Mouse (Mus musculus) liver, postnatal 0 days (tissue): ENCODE results near the gene Bag6. TPM values are rescaled to one million over a fixed set of nuclear protein-coding genes. Genes with fewer than 3 reads are reported as not detected.

Experiments
- ATAC-seq: fragments of 200-750 bp; cut with Nextera tagmentation; 2 replicates; pipeline ENCODE4 v1.8.0; 2017; ENCODE audit warnings: mild to moderate bottlenecking, moderate library complexity
- DNase-seq: peaks from one replicate; pipeline ENCODE4 v3.0.0-alpha.2; 2016
- H3K27ac ChIP-seq: fragments of 300-500 bp; sonication (generic); 2 replicates; pipeline ENCODE4 v1.5.1; 2014; ENCODE audit warnings: antibody characterized with exemption, moderate library complexity, mild to moderate bottlenecking, low read depth
- H3K27me3 ChIP-seq: fragments of 300-500 bp; sonication (generic); 2 replicates; pipeline ENCODE4 v1.6.1; 2014; ENCODE audit warnings: low read length, control low read depth, mixed read lengths; ENCODE audit not compliant: insufficient read depth
- H3K36me3 ChIP-seq: fragments of 300-500 bp; sonication (generic); replicated peaks from 2 replicates; pipeline ENCODE4 v1.6.1; 2014; ENCODE audit warnings: mild to moderate bottlenecking, control low read depth, low read length, moderate library complexity, mixed read lengths; ENCODE audit not compliant: insufficient read depth
- H3K4me1 ChIP-seq: fragments of 300-500 bp; sonication (generic); 2 replicates; pipeline ENCODE4 v1.6.1; 2014; ENCODE audit warnings: antibody characterized with exemption, mild to moderate bottlenecking, control low read depth; ENCODE audit not compliant: insufficient read depth
- H3K4me2 ChIP-seq: fragments of 300-500 bp; sonication (generic); 2 replicates; pipeline ENCODE4 v1.6.1; 2014; ENCODE audit warnings: low read depth, mild to moderate bottlenecking, low read length, moderate library complexity, mixed read lengths
- H3K4me3 ChIP-seq: fragments of 300-500 bp; sonication (generic); 2 replicates; pipeline ENCODE4 v1.5.1; 2014; ENCODE audit warnings: low read depth, low read length
- H3K9ac ChIP-seq: fragments of 300-500 bp; sonication (generic); replicated peaks from 2 replicates; pipeline ENCODE4 v1.6.1; 2014; ENCODE audit warnings: mild to moderate bottlenecking, moderate library complexity
- H3K9me3 ChIP-seq: fragments of 300-500 bp; sonication (generic); 2 replicates; pipeline ENCODE4 v1.6.1; 2016; ENCODE audit warnings: mild to moderate bottlenecking, control low read depth, low read length, mixed read lengths
- CTCF ChIP-seq: sonication (generic); IDR thresholded peaks from 2 replicates; pipeline ENCODE4 v1.5.1; 2016; ENCODE audit warnings: antibody characterized with exemption, low read depth
- EP300 ChIP-seq: IDR thresholded peaks from 2 replicates; pipeline ENCODE4 v1.6.1; 2016; ENCODE audit warnings: antibody characterized with exemption, low read depth, mild to moderate bottlenecking
- WGBS: fragments of 180-500 bp; shearing (Covaris S2); extraction: QIAGEN DNeasy Blood & Tissue Kit; methylation state at CpG from one replicate; pipeline ENCODE4 v1.1.7; 2014; ENCODE audit not compliant: insufficient replicate concordance; 5-methylcytosine and 5-hydroxymethylcytosine counted together
- polyA plus RNA-seq: library from polyadenylated mRNA; unstranded; fragments of >200 nt; fragmentation: Nextera tagmentation; extraction: Ambion mirVana; gene quantifications from 2 replicates; pipeline ENCODE4 v1.2.1, GENCODE M21; 2015

Bag6 gene
- polyA plus RNA-seq, 1 experiment from 2014 or later, result 19.7 TPM

- ATAC-seq, result no peak
- H3K9me3 ChIP-seq, result no peaks in the 10 kb centered on the region
- no peak for DNase-seq
- peak overlapping the region; percentile 85 for H3K4me3 ChIP-seq
- H3K36me3 ChIP-seq, result peaks cover 32% of the 10 kb centered on the region
- TF ChIP-seq EP300 (no peak), CTCF (no peak)
- peak overlapping the region; percentile 92 for H3K4me2 ChIP-seq
- H3K4me1 ChIP-seq, result peaks cover 21% of the 10 kb centered on the region
- peak overlapping the region; percentile 94 for H3K27ac ChIP-seq
- 4% methylated on average over 24 of the region's 28 CpGs for WGBS
- H3K9ac ChIP-seq, result peak overlapping the region; percentile 96
- no peaks in the 10 kb centered on the region for H3K27me3 ChIP-seq
Observed at GRCm38 (mm10) chr17:35164218-35164567, 29.2 kb downstream of the Bag6 start.

- H3K4me2 ChIP-seq, result peak within 1 kb of the TSS; percentile 92
- H3K27me3 ChIP-seq, result no peaks in the 10 kb centered on the region
- peak within 1 kb of the TSS; percentile 96 for H3K9ac ChIP-seq
- H3K4me3 ChIP-seq, result peak within 1 kb of the TSS; percentile 85
- peak within 1 kb of the TSS; percentile 94 for H3K27ac ChIP-seq
- TF ChIP-seq CTCF (no peak), EP300 (peak; percentile 39; the same call in 1 of the 2 replicates)
- H3K4me1 ChIP-seq, result peaks cover 21% of the 10 kb centered on the region
- DNase-seq, result peak; percentile 96
- WGBS, result under 1% methylated on average over 60 of the region's 89 CpGs
- H3K36me3 ChIP-seq, result peaks cover 26% of the 10 kb centered on the region
- H3K9me3 ChIP-seq, result no peaks in the 10 kb centered on the region
- peak; percentile 95 for ATAC-seq
Observed at GRCm38 (mm10) chr17:35164568-35165450, 29.8 kb downstream of the Bag6 start, which contains the start of gene Prrc2a. Gene Prrc2a (minus strand): TSS chr17:35164897.

- H3K4me1 ChIP-seq, result peaks cover 21% of the 10 kb centered on the region
- ATAC-seq, result no peak
- peaks cover 18% of the 10 kb centered on the region for H3K36me3 ChIP-seq
- no peaks in the 10 kb centered on the region for H3K27me3 ChIP-seq
- no peaks in the 10 kb centered on the region for H3K9me3 ChIP-seq
- no peak for DNase-seq
- peak overlapping the region; percentile 94 for H3K27ac ChIP-seq
- WGBS, result 26% methylated on average over 12 of the region's 12 CpGs
- peak overlapping the region; percentile 85 for H3K4me3 ChIP-seq
- TF ChIP-seq EP300 (no peak), CTCF (no peak)
- peak overlapping the region; percentile 39 for H3K9ac ChIP-seq
- H3K4me2 ChIP-seq, result peak overlapping the region; percentile 92
Observed at GRCm38 (mm10) chr17:35165451-35166155, 30.6 kb downstream of the Bag6 start.

GRCm38 (mm10) chr17:35166352-35167035 is 31.5 kb downstream of the Bag6 start:
- H3K36me3 ChIP-seq, result peaks cover 9% of the 10 kb centered on the region
- peaks cover 21% of the 10 kb centered on the region for H3K4me1 ChIP-seq
- H3K4me2 ChIP-seq, result 0 out of 2 replicates have a peak overlapping the region, but pooled peaks have one; percentile 92
- DNase-seq, result peak; percentile 68
- H3K27me3 ChIP-seq, result no peaks in the 10 kb centered on the region
- no peak overlapping the region for H3K27ac ChIP-seq
- 68% methylated on average over 8 of the region's 8 CpGs for WGBS
- no peak for ATAC-seq
- no peak for TF ChIP-seq EP300
- peak; percentile 85 for TF ChIP-seq CTCF
- H3K9me3 ChIP-seq, result no peaks in the 10 kb centered on the region
- no peak overlapping the region for H3K4me3 ChIP-seq
- H3K9ac ChIP-seq, result no peak overlapping the region

- no peak overlapping the region for H3K4me3 ChIP-seq
- peaks cover 17% of the 10 kb centered on the region for H3K4me1 ChIP-seq
- H3K27me3 ChIP-seq, result no peaks in the 10 kb centered on the region
- ATAC-seq (no peak), DNase-seq (no peak)
- WGBS, result 77% methylated on average over 7 of the region's 7 CpGs
- no peak overlapping the region for H3K4me2 ChIP-seq
- no peak for TF ChIP-seq EP300
- no peak for TF ChIP-seq CTCF
- no peaks in the 10 kb centered on the region for H3K9me3 ChIP-seq
- H3K9ac ChIP-seq, result no peak overlapping the region
- no peaks in the 10 kb centered on the region for H3K36me3 ChIP-seq
- H3K27ac ChIP-seq, result no peak overlapping the region
Observed at GRCm38 (mm10) chr17:35167794-35168193, 32.8 kb downstream of the Bag6 start.
